Mouse (Mus musculus): ENCODE results near the gene Elovl4.

Elovl4 gene

DNA sequence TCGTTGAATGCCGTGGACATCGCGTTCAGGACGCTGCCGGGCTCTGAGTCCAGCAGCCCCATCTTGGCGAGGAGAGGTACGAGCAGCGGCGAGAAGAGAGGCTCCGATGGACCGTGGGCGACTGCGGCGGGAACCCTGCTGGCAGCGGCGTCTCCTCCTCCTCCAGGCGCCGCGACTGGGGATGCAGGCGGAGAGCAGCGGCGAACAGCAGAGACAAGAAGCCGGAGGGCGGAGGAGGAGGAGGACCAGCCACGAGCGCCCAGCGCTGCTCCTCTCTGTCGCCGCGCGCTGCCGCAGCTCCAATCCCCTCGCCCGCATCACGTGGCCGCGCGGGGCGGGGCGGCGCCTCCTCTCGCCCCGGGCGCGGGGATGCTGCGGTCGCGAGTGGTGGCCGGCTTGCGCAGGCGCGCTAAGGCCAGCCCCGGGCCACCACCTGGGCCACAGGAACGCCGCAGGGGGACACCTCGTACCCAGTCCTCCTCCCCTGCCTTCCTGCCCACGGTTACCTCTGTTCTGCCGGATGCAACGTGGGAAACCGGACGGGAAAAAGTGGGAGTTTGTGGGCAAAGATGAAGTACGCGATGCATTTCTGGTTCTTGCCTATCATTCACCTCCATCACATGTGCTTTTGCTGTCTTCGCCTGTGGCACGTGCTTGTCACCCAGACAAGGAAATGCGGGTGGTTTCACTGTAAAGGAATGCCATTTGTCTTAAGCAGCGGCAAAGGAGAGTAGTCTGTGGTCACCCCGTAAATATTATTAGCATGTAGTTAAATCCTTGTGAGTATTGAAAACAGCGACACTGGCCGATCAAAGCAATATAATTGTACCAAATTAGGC is at the start of gene Elovl4:
TSS of gene Elovl4 (minus strand) at position 301 of the 839 bp plus-strand sequence.
- DNase-seq (ENCODE audit: low read depth, low spot score): peak; percentile 64

DNA sequence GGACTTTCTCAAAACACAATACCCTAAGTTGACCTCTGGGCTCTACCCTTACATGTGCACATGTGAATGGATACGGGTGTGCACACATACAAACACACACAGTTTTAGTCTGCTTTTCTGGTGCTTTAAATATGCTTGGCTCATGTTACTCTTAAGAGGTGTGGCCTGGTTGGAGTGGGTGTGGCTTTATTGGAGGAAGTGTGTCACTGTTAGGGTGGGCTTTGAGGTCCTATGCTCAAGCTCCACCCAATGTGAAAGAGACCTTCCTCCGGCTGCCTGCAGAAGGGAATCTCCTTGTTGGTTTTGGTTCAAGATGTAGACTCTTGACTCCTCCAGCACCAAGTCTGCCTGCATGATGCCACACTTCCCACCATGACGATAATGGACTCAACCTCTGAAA is 46.4 kb upstream of the Elovl4 start:
- DNase-seq (ENCODE audit: low read depth, low spot score): peak; percentile 70

DNA sequence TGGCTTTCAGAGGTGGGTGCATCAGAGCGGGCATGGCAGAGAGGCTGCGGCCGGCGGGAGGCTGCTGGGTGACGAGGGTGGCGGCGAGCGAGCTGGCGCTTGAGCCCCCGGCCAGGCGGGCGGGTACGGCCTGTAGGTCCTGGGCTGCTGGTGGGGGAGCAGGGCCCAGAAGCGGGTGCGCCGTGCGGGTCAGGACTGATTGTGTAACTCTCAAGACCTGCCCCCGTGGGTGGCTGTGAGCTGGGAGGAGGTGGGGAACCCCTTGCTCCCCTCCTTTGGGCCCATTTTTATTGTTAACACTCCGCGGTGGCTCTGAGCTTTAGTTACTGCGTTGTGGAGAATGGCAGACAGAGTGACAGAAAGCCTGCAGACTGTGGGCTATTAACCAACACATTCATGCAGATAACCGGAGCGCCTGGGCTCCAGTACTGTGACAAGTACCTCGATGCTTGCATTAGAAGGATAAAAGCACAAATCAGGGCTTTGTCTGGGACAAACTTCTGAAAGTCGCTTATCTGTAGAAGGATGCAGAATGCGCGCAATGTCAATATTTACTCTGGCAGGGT is 28.8 kb upstream of the Elovl4 start:
- no peak for DNase-seq (ENCODE audit: low read depth, low spot score)

DNA sequence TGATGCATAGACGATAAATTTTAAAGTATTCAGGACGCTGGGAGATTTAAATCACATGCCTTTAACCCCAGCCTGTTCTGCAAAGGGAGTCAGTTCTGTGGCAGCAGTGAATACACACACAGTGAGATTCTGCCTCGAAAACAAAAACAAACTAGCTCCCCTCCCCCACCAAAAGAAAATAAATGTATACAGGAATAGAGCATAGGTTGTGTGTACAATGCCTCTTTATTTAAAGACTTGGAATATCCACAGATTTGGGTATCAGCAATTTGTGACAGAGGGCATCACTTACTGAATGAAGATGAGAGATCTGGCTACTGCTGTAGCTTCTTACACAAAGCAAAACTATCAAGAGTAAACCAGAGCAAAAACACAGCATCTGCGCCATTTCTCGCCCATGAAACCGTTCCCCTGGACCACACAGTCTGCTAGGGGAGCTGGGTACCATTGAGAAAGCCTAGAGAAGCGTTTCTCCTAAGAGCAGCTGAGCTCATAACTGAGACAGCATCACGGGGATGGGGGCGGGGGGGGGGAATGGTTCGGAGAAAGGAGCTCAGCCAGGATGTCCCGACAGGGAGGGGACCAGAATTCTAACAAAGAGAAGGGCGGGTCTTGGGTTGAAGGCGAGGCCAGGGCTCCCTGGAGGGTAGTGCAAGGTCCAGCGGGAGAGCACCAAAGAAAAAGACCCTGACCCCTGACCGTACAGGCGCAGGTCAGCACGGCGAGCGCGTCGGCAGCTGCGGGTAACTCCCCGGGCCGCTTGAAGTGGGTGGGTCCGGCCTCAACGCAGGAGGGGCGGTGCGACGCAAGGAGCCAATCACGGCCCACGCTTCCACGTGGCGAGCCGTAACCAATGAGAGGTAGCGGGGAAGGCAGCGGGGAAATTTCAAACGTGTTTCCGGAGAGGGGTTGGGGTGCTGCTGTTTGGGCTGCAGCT is 28.0 kb upstream of the Elovl4 start, which contains the start of gene Ttk:
TSS of gene Ttk (plus strand) at position 879 of the 937 bp plus-strand sequence.
- peak; percentile 95 for DNase-seq (ENCODE audit: low read depth, low spot score)

DNA sequence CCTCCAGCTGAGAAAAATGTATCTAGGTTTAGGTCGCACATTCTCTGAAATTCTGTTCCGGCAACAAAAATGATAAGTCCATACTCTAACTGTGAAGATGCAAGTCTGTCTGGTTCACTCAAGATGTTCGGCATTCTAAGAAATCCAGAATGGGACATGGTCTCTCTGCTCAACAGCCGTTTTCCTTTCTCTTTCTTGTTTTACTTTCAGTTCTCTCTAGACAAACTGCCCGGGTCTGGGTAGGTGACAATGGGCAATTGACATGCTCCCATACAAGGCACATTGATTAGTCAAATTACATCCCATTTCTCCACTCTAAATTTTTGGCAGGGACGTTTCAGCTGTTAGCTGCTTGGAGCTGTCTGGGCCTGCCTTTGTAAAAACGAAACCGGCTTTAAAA is 25.1 kb upstream of the Elovl4 start:
- no peak for DNase-seq (ENCODE audit: low read depth, low spot score)

DNA sequence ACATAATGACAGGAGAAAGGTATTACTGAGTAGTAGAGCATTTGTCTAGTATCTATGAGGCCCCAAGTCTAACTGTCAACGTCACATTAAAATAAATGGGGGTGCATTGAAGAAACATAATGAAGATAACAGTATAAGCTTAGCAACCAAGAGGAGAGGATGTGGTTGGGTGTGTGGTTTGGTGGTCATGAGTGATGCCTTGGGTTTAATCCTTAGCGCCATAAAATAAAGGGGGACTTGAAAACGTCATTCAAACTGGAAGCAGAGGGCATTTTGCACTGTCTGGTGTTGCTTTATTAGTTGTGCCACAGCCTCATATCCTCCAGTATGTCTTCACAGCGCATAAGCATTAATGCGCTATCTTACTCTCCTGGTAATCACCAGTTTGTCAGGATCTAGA is 23.8 kb upstream of the Elovl4 start:
- DNase-seq (ENCODE audit: low read depth, low spot score): no peak

DNA sequence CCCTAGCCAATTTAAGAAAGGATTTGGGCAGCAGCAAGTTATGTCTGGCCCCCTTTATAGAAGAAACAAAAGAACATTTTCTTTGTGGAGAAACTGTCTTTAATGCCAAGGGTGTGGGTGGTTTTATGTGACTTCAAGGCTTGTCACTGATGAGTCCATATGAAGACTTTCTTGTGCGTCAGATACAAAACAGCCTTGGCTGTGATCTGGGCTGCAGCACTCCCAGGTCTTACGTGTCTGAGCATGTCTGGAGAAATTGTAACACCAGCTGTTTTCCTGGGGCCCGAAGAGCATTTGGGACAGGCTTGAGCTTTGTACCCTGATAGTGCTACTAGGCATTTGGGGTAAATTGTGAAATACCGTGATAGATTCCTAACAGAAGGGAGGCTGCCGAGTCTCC is 16.8 kb upstream of the Elovl4 start:
- DNase-seq (ENCODE audit: low read depth, low spot score): no peak

DNA sequence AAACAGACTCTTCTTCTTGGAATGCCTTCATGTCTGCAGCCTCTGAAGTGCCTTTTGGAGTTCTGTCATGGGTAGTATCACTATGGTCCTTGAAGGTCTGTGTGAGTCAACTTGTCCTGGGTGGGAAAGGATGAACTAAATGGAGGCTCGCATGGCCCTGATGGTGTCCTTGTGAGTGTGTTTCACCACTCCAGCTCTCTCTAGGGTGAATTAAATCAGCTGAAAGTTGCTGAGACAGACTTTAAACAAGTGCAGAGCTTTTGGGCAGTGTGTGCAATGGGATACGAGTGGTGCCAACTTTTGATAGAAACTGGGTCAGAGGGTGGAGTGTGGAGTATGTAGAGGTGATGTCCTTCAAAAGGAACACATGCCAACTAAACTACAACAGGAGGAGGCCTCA is 14.9 kb upstream of the Elovl4 start:
- DNase-seq (ENCODE audit: low read depth, low spot score): no peak

DNA sequence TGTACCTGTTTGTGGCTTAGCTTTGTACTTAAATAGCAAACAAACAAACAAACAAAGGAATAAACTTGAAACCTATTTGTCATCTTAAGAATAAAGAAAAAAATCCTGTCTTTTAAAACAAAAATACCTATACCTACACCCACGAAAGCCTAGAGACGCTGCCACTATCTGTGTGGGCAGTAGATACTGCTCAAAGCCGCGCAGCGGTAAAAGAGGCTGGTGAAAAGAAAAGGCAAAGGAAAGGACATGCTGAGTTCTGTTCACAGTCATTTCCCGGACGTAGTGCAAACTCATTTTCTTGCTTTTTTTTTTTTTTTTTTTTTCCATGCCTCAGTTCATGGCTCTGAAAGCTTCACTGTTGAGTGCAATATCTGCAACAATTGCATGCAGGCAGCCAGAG is 13.1 kb upstream of the Elovl4 start:
- no peak for DNase-seq (ENCODE audit: low read depth, low spot score)

DNA sequence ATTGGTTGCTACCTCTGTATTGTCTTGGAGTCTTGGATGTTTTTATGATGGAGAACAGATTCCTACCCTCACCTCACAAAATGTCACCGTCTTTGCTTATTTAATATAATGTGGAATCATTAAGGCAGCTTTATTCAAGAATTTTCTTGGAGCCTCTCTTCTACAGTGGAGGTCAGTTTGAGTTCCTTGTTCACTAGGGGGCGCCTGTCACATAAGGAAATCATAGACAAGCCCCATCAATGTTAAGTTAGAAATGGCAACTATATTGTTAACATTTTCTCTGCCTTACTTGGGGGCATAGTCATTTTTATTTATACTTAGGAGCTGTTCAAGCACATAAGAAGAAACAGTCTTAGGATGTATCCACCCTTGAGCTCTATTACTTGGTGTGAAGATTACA is 1.5 kb upstream of the Elovl4 start:
- peak; percentile 62 for DNase-seq (ENCODE audit: low read depth, low spot score)

DNA sequence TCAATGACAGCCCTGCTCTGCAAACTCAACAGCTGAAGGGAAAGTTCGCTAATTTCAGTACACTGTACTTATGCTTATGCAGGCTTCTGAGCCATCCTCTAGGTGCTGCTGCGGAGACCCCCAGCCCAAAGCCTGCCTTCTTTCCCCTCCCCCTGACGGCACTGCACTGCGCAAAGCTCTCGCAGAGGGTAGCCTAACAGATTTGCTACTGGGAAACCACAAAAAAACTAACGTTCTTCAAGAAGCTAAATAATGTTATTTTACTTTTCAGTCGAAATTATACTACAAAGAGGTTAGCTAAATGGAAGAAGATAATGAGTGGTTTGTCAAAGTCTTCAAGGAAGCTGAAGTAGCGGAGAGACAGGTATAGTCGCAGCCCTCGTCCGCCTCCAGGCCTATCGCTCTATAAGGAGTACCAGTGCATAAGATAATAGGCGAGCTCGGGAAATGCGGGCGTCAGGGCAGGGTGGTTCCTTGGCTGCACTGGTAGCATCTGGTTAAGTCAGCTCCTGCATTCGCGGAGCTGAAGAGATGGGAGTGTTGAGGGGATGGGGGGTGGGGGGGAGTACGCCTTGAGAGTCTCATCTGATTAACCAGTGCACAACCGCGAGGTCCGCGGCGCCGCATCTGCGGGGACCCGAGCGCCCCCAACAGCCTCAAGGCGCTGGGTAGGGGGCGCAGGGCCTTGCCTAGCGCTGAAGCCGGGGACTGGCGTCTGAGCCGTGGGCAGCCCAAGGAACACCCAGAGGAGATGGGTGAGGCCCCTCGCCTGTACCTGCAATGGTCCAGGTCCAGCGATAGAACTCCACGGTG is 707 bp downstream of the Elovl4 start:
- peak; percentile 54 for DNase-seq (ENCODE audit: low read depth, low spot score)

DNA sequence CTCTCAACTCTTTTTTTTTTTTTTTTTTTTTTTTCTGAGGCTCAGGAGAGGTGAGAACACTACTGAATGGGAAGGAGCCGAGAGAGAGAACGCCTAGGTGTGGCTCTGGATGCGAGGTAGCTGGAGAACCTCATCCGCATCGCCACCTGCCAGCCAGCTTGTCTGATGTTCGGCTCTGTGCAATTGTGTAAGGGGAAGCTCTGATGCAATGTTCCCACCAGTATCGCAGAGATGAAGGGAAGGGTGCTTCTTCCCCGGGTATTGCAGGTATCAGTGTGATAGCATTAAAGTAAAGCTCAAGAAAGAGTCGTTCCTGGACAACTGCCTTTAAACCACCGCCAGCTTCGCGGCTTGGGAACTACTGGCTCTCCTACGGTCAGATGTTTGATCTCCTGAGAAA is 1.7 kb downstream of the Elovl4 start:
- peak; percentile 9 for DNase-seq (ENCODE audit: low read depth, low spot score)

DNA sequence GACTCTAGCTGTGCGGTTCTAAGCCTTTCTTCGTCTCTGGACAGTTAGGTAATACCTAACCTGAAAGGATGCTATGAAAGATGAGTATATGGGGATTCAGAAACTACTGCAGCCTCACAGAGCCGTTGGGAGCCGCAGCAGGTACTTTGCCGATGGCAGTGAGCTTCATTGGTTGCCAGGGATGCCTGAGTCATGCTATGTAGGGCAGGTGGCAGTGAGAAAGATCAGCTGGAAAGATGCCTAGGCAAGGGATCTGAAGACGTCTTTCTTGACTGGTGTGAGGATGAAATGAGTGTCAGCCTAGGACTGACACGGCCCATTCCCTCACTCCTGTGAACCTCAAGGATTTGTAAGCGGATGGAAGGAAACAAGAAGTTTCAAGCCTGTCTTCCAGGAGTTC is 8.2 kb downstream of the Elovl4 start:
- DNase-seq (ENCODE audit: low read depth, low spot score): no peak

DNA sequence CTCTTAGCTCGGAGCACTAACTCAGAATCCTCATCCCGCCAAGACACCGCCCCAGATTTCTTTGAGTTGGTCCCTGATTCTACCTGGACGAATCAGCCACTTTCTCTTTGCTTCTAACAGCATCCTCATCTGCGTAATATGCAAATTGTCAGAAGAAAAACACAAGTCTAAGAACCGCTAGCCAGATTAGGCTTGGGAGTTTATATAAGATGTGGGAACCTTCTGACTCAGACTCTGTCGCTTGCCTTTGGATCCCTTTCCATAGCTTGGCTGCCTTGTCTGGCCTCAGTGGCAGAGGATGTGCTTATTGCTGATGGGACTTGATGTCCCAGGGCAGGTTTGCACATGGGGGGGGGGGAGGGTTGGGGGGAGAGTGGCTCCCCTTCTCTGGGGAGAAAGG is 9.2 kb downstream of the Elovl4 start:
- no peak for DNase-seq (ENCODE audit: low read depth, low spot score)

DNA sequence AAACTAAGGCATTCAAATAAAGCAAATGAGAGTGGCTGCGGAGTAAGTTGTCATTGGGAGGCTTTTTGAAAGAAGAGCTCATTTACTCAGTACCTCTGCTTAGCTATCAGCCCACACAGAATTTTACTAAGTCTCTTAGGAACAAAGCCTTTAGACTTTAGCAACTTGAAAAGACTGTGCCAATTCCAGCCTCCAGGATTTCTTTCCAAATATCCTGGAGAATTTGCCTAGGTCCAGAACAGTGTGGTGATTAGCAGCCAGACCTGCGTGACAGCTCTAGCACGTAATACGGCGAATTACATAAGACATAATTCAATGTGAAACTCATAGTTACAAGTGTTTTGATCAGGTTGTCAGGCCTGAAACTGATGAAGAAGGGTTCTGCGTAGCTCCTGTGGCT is 16.8 kb downstream of the Elovl4 start:
- no peak for DNase-seq (ENCODE audit: low read depth, low spot score)

DNA sequence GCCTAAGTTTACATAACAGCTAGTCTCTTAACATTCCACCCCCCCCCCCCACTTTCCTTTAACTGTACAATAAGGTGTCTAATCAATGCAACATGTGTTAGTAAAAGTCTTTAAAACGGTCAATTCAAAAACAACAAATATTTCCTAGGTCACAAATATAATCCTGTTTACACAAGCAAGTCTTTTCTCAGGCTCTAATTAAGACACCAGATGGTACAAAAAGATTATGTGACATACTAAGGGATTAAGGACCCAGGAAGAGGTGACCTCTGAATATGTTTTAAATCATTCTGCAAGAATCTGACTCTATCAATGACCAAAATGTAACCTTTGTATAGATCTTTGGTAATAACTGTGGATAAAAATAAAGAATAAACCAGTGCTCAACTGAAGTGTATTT is 20.6 kb downstream of the Elovl4 start:
- no peak for DNase-seq (ENCODE audit: low read depth, low spot score)

DNA sequence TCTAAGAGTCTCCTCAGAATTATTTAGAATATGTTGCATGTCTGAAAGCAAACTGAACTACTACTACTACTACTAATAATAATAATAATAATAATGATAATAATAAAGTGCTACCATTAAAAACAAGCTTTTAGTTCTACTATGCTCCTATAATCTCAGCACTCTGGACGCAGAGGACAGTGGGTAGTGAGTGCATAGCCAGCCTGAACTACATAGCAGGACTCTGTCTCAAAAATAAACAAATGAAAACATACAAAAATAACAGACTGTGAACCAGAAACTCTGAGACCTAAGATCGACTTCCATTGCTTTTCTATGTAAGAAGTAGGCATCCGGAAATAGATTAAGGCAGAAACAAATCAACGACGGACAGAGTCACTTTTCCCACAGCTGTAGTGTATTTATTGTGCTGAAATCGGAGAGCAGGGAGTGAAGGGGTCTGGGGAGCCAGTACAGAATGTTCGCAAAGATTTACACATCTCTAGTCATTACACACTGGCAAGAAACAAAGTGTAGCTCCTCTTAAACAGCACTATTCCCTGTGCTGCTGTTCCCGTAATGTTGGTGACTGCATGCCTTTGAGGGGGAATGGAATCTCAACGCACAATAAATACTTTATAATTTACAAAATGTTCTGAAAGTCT is 27.6 kb downstream of the Elovl4 start:
- DNase-seq (ENCODE audit: low read depth, low spot score): no peak

DNA sequence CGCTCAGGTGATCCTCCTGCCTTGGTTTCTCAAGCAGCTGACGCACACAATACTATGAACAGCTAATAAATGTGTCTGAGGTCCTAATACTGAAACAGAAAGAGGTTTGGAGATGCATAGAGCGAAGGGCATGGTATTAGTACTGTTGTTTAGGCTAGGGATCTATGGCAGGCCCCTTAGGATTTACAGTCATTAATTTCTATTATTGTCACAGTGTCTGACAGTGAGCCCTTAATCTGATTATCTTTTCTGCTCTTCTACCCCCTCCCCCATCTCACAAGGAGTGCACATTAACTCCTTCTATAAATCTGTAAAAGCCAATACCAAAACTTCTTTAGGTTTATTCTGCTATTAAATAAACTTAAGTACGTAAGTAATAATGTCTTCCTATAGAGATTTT is 44.8 kb downstream of the Elovl4 start:
- no peak for DNase-seq (ENCODE audit: low read depth, low spot score)

DNA sequence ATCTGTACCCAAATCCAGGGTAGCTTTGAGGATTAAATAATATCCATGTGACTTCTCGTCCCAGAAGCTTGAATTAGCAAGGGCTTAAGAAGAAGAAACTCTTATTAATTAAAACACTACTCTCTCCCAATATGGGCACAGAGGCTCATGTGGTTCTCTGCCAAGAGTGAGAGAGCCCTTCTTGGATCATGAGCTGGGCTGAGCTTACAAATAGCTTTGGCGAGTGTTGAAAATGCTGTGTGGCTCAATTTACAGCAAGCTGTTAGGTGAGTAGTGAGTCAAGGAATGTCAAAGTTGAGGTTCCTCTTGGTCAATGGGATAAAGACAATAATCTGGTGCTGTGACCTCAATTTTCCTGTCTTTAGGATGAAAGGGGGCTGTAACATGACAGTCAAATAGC is 74.2 kb downstream of the Elovl4 start:
- DNase-seq (ENCODE audit: low read depth, low spot score): no peak

DNA sequence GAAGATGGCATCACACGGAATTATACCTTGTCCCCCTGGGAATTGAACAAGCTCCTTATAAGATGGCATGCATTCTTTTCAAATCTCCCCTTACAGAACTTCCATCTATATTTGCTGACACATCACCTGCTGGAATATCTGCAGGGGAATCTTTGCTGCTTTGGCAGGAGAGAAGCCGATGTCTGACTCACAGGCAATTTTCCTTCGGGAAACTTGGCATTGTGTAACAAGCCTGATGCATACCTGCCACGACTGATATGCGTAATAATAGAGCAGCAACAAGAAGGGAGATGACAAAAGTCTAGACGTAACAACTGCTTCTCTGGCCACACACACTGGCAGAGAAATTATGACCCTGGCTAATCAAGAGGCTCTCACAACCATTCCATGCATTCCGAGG is 75.2 kb downstream of the Elovl4 start:
- DNase-seq (ENCODE audit: low read depth, low spot score): no peak

All from R1 (cell line).